Mouse (Mus musculus): ENCODE data around the gene Olfr902.

Gene Olfr902

DNA sequence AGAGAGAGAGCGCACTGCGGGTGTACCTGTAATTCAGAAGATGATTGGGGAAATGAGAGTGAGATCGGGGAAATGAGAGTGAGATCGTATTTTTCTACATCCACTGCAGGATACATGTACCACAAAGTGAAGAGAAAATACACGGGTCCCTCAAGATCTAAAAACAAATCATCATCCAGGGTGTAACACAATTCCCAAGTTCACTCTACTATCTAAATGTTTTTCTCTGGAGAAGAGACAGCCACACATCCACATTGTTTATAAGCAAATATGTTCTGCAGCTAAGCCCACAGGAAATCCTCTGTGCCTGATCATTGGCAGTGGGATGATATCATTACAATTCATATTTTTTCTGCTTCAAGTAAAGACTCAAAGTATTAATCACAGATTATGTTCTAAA, at the start of gene Olfr902:
Gene Olfr902 (plus strand): TSS at position 301 of the 400 bp plus-strand sequence.
- no peak for TF ChIP-seq GATA4 (IDR thresholded peaks at IDR 0.05; ENCODE audit: insufficient replicate concordance, low read length)

DNA sequence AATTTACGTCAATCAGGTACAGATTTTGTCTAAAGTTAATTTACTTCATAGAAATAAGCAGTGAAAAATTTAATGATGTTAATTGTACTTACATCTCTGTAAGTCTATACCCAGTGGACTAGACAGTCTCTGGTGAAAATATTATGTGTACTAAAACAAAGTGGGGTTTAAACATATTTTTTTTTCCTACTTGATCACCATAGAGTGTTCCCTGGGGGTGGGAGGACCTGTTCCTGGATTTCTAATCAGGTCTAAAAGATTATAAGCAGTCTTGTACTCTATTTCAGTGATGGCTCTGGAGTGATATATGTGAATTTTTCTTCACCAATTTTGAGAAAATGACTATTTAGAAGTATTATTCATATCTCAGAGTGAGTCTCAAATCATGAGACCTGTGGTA, 46.1 kb upstream of the Olfr902 start, which contains the start of gene Olfr147:
Gene Olfr147 (plus strand): TSS at position 301 of the 400 bp plus-strand sequence.
- no peak for TF ChIP-seq GATA4 (IDR thresholded peaks at IDR 0.05; ENCODE audit: insufficient replicate concordance, low read length)

DNA sequence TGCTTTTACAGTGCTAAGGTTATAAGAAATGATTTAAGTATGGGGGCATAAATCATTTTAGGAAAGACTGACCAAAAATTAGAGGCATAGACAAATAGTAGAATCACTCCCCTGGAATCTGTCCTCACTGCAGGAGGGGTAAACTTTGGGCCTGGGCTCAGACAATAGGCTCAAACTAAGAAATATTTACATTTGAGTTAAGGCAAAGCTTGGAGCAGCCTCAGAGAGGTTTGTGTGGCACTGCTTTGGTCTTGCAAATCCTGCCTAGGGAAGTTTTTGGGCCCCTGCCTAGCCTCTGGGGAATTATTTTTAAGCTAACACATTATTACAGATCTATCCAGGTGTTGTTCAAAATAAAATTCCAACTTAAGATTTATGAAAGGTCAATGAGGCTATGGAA, 23.7 kb upstream of the Olfr902 start:
- TF ChIP-seq GATA4 (IDR thresholded peaks at IDR 0.05; ENCODE audit: insufficient replicate concordance, low read length) = no peak

DNA sequence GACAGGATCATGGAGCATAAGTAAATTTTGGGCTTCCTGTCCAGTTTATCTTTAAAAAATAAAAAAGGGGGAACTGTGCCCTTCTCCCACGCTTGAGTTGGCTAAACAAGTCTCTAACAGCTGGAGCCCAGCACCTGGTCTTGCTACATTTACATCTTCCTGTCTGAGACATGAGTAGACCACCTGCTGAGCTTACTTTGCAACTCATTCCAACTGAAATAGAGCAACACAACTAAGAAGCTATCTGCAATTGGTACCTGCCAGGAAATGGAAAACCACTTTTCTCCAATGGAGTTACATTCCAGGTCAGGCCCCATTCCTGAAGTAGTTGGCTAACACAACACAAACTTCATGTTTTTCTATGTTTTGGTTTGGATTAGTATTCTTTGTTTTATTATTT, 20.4 kb upstream of the Olfr902 start:
- TF ChIP-seq GATA4 (IDR thresholded peaks at IDR 0.05; ENCODE audit: insufficient replicate concordance, low read length) = no peak

DNA sequence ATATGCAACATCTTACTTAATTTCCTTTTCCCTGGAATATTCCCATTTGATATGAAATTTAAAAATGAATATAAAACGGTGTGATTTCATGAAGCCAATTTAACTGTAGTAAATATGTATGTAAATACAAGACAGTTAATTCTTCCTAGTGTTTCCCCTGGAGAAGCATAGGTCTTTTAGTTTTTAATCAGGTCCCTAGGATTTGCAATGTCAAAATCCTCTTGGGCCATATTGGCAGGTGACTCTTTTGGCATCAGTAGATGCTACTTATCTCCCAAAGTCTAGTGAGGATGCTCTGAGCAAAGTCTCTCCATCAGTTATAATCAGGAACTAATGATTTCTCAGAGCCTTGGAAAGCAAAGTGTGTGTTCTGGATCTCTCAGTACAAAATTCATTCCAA, 18.3 kb upstream of the Olfr902 start, which contains the start of gene Olfr901:
Gene Olfr901 (plus strand): TSS at position 301 of the 400 bp plus-strand sequence.
- TF ChIP-seq GATA4 (IDR thresholded peaks at IDR 0.05; ENCODE audit: insufficient replicate concordance, low read length) = no peak

DNA sequence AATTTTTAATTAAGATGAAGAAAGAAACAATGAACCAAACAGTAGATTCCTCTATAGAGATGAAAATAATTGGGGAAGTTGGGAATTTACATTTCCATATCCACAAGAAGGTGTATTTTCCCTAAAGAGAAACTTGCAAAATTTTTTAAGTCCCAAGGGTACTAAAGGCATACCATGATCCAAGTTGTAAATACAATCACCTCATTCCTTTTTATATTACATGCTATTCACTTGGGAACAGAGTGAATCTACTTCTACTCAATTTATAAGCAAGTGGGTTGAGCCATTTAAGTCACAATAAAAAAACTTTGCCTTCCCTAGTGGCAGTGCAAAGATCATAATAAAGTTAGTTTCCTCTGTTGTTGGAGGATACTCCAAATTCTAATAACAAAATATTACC, 15.4 kb downstream of the Olfr902 start, which contains the start of gene Olfr904:
Gene Olfr904 (plus strand): TSS at position 301 of the 400 bp plus-strand sequence.
- TF ChIP-seq GATA4 (IDR thresholded peaks at IDR 0.05; ENCODE audit: insufficient replicate concordance, low read length) = no peak

DNA sequence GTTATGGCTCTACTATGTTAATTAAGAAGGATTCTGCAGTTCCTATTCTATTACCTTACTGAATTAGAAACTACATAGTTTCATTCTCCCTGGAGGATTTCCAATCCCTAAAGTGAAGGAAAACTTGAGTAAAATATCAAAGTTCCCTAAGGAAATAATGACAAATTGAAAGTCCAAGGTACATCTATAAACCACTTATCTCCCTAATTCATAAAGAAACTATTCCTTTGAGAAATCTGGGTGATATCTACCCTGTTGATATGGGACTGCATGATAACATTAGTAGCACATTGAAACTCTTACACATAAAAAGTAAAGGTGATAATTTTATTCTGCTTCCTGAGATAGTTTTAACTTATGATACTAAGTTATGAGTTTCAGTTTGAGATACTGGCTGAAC, 23.4 kb downstream of the Olfr902 start, which contains the start of gene Olfr905:
Gene Olfr905 (plus strand): TSS at position 301 of the 400 bp plus-strand sequence.
- TF ChIP-seq GATA4 (IDR thresholded peaks at IDR 0.05; ENCODE audit: insufficient replicate concordance, low read length) = no peak

DNA sequence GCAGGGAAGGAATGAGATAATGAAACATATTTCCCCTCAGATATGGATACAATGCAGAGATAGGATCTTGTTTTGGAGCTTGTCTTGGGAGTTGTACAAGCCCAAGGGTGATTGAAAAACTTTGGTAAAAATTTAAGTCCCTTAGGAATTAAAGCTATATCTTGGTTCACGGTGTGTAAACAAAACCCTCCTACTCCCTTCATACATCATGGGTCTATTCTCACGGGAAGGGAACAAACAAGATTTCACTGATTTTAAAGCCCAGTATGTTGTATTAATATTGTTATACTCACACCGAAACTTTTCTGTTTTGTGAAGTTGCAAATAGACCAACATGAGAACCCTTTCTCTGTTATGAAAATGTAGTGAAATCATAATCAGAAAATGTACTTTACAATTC, 39.3 kb downstream of the Olfr902 start, which contains the start of gene Olfr906:
Gene Olfr906 (plus strand): TSS at position 301 of the 400 bp plus-strand sequence.
- no peak for TF ChIP-seq GATA4 (IDR thresholded peaks at IDR 0.05; ENCODE audit: insufficient replicate concordance, low read length)

DNA sequence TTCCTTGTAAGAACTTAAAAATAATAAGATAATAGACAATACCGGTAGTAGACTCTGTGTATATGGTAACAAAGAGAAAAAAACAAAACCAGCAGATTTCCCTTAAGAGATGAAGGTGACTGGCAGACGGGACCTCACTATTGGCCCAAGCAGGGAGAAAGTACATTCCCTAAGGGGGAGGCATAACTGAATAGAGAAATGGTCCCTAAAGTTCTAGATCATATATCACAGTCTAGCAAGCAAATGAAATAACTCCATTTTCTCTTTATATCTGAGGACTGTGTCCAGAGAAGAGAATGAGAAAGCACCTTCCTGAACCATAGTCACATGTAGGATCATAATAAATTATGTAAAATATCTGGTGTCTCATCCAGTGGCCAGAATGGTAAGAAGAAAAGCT, 48.0 kb downstream of the Olfr902 start, which contains the start of gene Olfr907:
Gene Olfr907 (plus strand): TSS at position 301 of the 400 bp plus-strand sequence.
- no peak for TF ChIP-seq GATA4 (IDR thresholded peaks at IDR 0.05; ENCODE audit: insufficient replicate concordance, low read length)

Measured in liver, adult (tissue).